Mouse (Mus musculus): ENCODE data around the gene Rgr.
"Not testable (repeated sequence)": the region's sequence is repeated elsewhere in the genome, so short reads cannot be mapped to it uniquely, and the experiment has no call there.

Gene Rgr

GRCm38 (mm10) chr14:37002852-37003251 lies 45.9 kb downstream of the Rgr start:
- in situ Hi-C loops (cut with MseI, MboI) = no loop called here

GRCm38 (mm10) chr14:37000780-37001179 lies 48.0 kb downstream of the Rgr start:
- in situ Hi-C loops (cut with MseI, MboI) = not testable (repeated sequence)

GRCm38 (mm10) chr14:36989784-36990183 lies 59.0 kb downstream of the Rgr start:
- in situ Hi-C loops (cut with MseI, MboI) = no loop called here

GRCm38 (mm10) chr14:36985693-36986092 lies 63.1 kb downstream of the Rgr start:
- in situ Hi-C loops (cut with MseI, MboI) = no loop called here
